Mouse (Mus musculus): Measurements from ENCODE around the gene Qdpr. TPM values are rescaled to one million over a fixed set of nuclear protein-coding genes. Genes with fewer than 3 reads are reported as not detected.

Qdpr gene
- polyA plus RNA-seq, 1 experiment from 2014 or later, result 355 TPM

DNA sequence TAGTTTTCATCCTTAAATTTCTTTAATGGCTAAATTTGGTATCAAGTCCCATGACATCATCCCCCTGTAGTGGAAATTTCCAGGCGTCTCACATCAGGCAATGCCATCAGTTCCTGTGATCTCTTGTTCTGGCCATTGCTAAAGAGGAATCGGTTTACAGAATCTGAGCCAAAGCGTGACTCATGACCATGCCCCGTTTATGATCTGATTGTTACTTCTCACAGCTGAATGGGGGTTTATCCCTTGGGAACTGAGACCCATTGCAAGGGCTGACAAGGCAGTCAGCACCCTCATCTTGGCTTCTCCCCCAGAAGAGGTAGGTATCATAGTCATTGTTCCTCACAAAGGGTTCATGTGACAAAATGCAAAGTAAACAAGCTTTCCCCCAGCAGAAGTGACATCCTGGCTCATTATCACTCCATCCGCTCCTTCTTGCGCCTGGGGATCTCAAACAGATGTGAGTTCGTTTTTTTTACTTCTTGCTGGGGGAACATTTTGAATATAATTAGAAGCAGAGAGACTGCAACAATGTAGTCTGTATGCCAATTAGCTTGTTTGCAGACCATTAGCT is 22.9 kb upstream of the Qdpr start:
- H3K9me3 ChIP-seq (ENCODE audit: control insufficient read depth), result no peaks in the 10 kb centered on the region
- H3K27ac ChIP-seq (ENCODE audit: low read depth, low read length), result no peak overlapping the region
- no peak overlapping the region for H3K4me3 ChIP-seq (ENCODE audit: low read depth, low read length)
- H3K9ac ChIP-seq (ENCODE audit: low read depth, low read length), result no peak overlapping the region
- no peak for TF ChIP-seq CTCF (IDR thresholded peaks at IDR 0.05; ENCODE audit: low read depth)
- WGBS, result 26% methylated on average over 7 of the region's 7 CpGs
- no peak overlapping the region for H3K4me2 ChIP-seq (replicated peaks; ENCODE audit: low read depth)
- ATAC-seq, result no peak
- no peaks in the 10 kb centered on the region for H3K27me3 ChIP-seq (replicated peaks; ENCODE audit: control insufficient read depth, insufficient read depth, low read length)
- no peaks in the 10 kb centered on the region for H3K4me1 ChIP-seq (replicated peaks; ENCODE audit: control insufficient read depth, insufficient read depth, low read length)
- no peaks in the 10 kb centered on the region for H3K36me3 ChIP-seq (ENCODE audit: control insufficient read depth, insufficient read depth)

- Histone ChIP-seq H3K9ac (ENCODE audit: low read depth, low read length) (no peak overlapping the region), H3K4me3 (ENCODE audit: low read depth, low read length) (no peak overlapping the region), H3K27ac (ENCODE audit: low read depth, low read length) (no peak overlapping the region), H3K4me2 (replicated peaks; ENCODE audit: low read depth) (no peak overlapping the region), H3K4me1 (replicated peaks; ENCODE audit: control insufficient read depth, insufficient read depth, low read length) (no peaks in the 10 kb centered on the region), H3K27me3 (replicated peaks; ENCODE audit: control insufficient read depth, insufficient read depth, low read length) (no peaks in the 10 kb centered on the region), H3K36me3 (ENCODE audit: control insufficient read depth, insufficient read depth) (no peaks in the 10 kb centered on the region), H3K9me3 (ENCODE audit: control insufficient read depth) (no peaks in the 10 kb centered on the region)
- TF ChIP-seq CTCF (IDR thresholded peaks at IDR 0.05; ENCODE audit: low read depth), result no peak
- no peak for ATAC-seq
- 35% methylated on average over 9 of the region's 9 CpGs for WGBS
These were observed 4.4 kb upstream of the Qdpr start for GRCm38 (mm10) chr5:45454456-45454855.

DNA sequence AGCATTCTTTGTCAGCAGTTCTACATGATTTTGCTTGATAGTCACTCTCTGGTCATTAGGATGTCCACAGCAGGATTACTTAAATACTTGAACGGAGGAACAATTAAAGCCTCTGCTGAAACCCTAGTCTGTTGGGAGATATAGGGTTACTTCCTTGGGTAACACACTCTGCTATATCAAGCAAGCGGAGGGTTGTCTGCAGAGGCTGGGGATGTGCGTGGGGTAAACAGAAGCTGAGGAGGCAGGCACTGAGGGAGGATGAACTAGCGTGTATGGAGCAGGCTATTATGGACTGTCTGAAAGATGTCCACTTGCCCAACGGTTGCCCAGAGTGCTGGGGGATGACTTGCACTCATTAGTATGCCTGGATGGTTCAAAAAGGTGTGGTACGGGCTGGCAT is 3.4 kb upstream of the Qdpr start, which contains the start of gene Clrn2:
Clrn2 (plus strand) TSS at position 301 of the 400 bp plus-strand sequence.
- no peak for ATAC-seq
- H3K9ac ChIP-seq (ENCODE audit: low read depth, low read length), result no peak within 1 kb of the TSS
- no peaks in the 10 kb centered on the region for H3K9me3 ChIP-seq (ENCODE audit: control insufficient read depth)
- H3K4me1 ChIP-seq (replicated peaks; ENCODE audit: control insufficient read depth, insufficient read depth, low read length), result no peaks in the 10 kb centered on the region
- no peak within 1 kb of the TSS for H3K4me3 ChIP-seq (ENCODE audit: low read depth, low read length)
- no peaks in the 10 kb centered on the region for H3K36me3 ChIP-seq (ENCODE audit: control insufficient read depth, insufficient read depth)
- H3K4me2 ChIP-seq (replicated peaks; ENCODE audit: low read depth), result no peak within 1 kb of the TSS
- 72% methylated on average over 6 of the region's 6 CpGs for WGBS
- H3K27ac ChIP-seq (ENCODE audit: low read depth, low read length), result no peak within 1 kb of the TSS
- TF ChIP-seq CTCF (IDR thresholded peaks at IDR 0.05; ENCODE audit: low read depth), result no peak
- H3K27me3 ChIP-seq (replicated peaks; ENCODE audit: control insufficient read depth, insufficient read depth, low read length), result no peaks in the 10 kb centered on the region

DNA sequence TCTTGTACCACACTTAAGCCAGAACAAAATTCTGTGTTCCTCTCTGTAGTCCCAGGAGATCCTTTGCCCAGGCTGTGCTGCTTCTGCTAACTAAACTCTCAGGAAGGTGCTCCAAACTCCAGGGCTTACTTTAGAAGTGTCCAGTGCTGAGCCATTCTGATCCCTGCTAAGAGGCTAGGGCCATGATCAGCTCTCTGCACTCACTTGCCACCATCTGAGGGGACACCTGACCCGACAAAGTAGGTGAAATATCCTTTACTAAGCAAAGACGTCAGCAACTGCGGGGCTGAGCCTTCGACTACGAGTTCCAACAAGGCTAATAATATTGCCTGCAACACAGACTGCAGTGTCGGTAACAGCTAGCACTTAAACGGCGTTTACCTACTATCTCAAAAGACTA is 830 bp downstream of the Qdpr start:
- ATAC-seq, result no peak
- Histone ChIP-seq H3K9me3 (ENCODE audit: control insufficient read depth) (no peaks in the 10 kb centered on the region), H3K4me3 (ENCODE audit: low read depth, low read length) (peak overlapping the region; percentile 66), H3K4me2 (replicated peaks; ENCODE audit: low read depth) (peak overlapping the region; percentile 95), H3K36me3 (ENCODE audit: control insufficient read depth, insufficient read depth) (no peaks in the 10 kb centered on the region; the same call in none of the 2 replicates), H3K27me3 (replicated peaks; ENCODE audit: control insufficient read depth, insufficient read depth, low read length) (no peaks in the 10 kb centered on the region), H3K9ac (ENCODE audit: low read depth, low read length) (peak overlapping the region; percentile 67), H3K27ac (ENCODE audit: low read depth, low read length) (peak overlapping the region; percentile 93), H3K4me1 (replicated peaks; ENCODE audit: control insufficient read depth, insufficient read depth, low read length) (no peaks in the 10 kb centered on the region; the same call in 1 of the 2 replicates)
- WGBS, result 1% methylated on average over 8 of the region's 8 CpGs
- TF ChIP-seq CTCF (IDR thresholded peaks at IDR 0.05; ENCODE audit: low read depth), result no peak

- no peak for ATAC-seq
- 31% methylated on average over 5 of the region's 5 CpGs for WGBS
- Histone ChIP-seq H3K27ac (ENCODE audit: low read depth, low read length) (peak overlapping the region; percentile 93), H3K9me3 (ENCODE audit: control insufficient read depth) (no peaks in the 10 kb centered on the region), H3K36me3 (ENCODE audit: control insufficient read depth, insufficient read depth) (peaks cover under 1% of the 10 kb centered on the region), H3K4me1 (replicated peaks; ENCODE audit: control insufficient read depth, insufficient read depth, low read length) (no peaks in the 10 kb centered on the region; the same call in 1 of the 2 replicates), H3K4me2 (replicated peaks; ENCODE audit: low read depth) (peak overlapping the region; percentile 95), H3K9ac (ENCODE audit: low read depth, low read length) (peak overlapping the region; percentile 67; the same call in 1 of the 2 replicates), H3K27me3 (replicated peaks; ENCODE audit: control insufficient read depth, insufficient read depth, low read length) (no peaks in the 10 kb centered on the region), H3K4me3 (ENCODE audit: low read depth, low read length) (peak overlapping the region; percentile 66)
- no peak for TF ChIP-seq CTCF (IDR thresholded peaks at IDR 0.05; ENCODE audit: low read depth)
These were observed 1.4 kb downstream of the Qdpr start for GRCm38 (mm10) chr5:45448676-45449075.

GRCm38 (mm10) chr5:45444130-45444832 is 5.8 kb downstream of the Qdpr start:
- Histone ChIP-seq H3K4me2 (replicated peaks; ENCODE audit: low read depth) (no peak overlapping the region), H3K36me3 (ENCODE audit: control insufficient read depth, insufficient read depth) (peaks cover 12% of the 10 kb centered on the region), H3K4me1 (replicated peaks; ENCODE audit: control insufficient read depth, insufficient read depth, low read length) (peaks cover 3% of the 10 kb centered on the region; the same call in 1 of the 2 replicates), H3K27ac (ENCODE audit: low read depth, low read length) (no peak overlapping the region), H3K9ac (ENCODE audit: low read depth, low read length) (no peak overlapping the region), H3K9me3 (ENCODE audit: control insufficient read depth) (no peaks in the 10 kb centered on the region), H3K4me3 (ENCODE audit: low read depth, low read length) (no peak overlapping the region), H3K27me3 (replicated peaks; ENCODE audit: control insufficient read depth, insufficient read depth, low read length) (no peaks in the 10 kb centered on the region)
- no peak for ATAC-seq
- WGBS, result 81% methylated on average over 8 of the region's 8 CpGs
- no peak for TF ChIP-seq CTCF (IDR thresholded peaks at IDR 0.05; ENCODE audit: low read depth)
